Mouse (Mus musculus): ENCODE data around the gene Irgc1. TPM values are rescaled to one million over a fixed set of nuclear protein-coding genes. Genes with fewer than 3 reads are reported as not detected.

Gene Irgc1
- polyA plus RNA-seq, 1 experiment from 2014 or later: not detected

DNA sequence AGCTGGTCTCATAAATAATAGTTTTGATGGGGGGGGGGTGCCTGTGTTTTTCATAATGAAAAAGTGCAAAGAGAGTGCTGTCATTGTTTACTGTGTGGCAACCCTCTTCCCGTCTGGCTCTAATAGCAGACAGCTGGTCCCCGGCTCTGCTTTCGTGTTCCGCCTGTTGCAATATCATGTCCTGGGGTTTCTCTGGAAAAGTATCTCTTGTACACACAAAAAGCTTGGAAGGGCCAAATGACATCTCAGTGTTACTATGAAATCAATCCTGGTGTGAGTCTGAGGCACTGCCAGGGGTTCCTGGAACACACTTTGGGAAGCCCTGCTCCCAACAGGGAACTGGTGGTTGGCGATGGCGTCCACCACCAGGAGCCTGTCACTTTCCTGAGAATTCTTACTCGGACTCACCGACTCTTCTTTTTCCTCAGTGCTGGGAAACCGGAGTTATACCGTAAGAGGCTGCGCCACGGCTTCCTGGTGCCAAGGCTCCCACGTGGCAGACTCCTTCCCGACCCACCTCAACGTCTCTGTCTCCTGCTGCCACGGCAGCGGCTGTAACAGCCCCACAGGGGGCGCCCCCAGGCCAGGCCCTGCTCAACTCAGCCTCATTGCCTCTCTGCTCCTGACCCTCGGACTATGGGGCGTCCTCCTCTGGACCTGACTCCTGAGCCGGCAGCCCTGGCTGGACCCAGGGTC, 22.9 kb upstream of the Irgc1 start:
- no peak for ATAC-seq
- Histone ChIP-seq H3K36me3 (ENCODE audit: control insufficient read depth, insufficient read depth) (no peaks in the 10 kb centered on the region), H3K9me3 (ENCODE audit: control insufficient read depth, low read length) (no peaks in the 10 kb centered on the region; the same call in 1 of the 2 replicates), H3K4me2 (ENCODE audit: low read length) (no peak overlapping the region), H3K4me3 (replicated peaks; ENCODE audit: low read length) (no peak overlapping the region), H3K27ac (ENCODE audit: low read length) (no peak overlapping the region), H3K9ac (replicated peaks; ENCODE audit: low read depth, low read length) (0 out of 2 replicates have a peak overlapping the region, but pooled peaks have one; percentile 14), H3K27me3 (replicated peaks; ENCODE audit: control insufficient read depth, insufficient read depth, low read length) (no peaks in the 10 kb centered on the region), H3K4me1 (replicated peaks; ENCODE audit: control insufficient read depth, insufficient read depth, low read length) (peaks cover 9% of the 10 kb centered on the region)
- 28% methylated on average over 21 of the region's 21 CpGs for WGBS

DNA sequence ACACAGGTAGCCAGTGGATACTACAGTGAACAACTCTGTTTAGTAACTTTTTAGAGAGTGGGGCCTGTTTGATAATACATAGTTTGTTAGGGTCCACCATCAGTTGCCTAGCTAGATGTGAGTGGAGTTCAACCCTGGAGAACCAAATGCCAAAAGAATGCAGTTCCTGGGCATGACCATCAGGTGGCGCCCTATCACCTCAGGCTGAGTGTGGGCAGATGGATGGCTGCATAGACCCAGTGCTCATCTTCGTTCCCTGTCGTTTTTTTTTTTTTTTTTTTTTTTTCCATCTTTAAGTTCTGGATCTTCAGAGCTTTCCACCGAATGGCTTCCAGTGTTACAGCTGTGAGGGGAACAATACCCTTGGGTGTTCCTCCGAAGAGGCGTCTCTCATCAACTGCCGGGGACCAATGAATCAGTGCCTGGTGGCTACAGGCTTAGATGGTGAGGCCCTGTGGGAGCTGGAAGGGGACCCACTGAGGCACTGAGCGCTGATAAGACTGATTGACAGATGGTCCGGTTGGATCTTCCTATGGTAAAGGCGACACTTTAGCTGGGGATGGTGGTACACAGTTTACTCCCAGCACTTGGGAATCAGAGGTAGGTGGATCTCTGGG, 21.9 kb upstream of the Irgc1 start:
- Histone ChIP-seq H3K27ac (ENCODE audit: low read length) (no peak overlapping the region), H3K4me2 (ENCODE audit: low read length) (no peak overlapping the region), H3K9ac (replicated peaks; ENCODE audit: low read depth, low read length) (no peak overlapping the region), H3K36me3 (ENCODE audit: control insufficient read depth, insufficient read depth) (no peaks in the 10 kb centered on the region), H3K4me1 (replicated peaks; ENCODE audit: control insufficient read depth, insufficient read depth, low read length) (peaks cover 4% of the 10 kb centered on the region; the same call in 1 of the 2 replicates), H3K4me3 (replicated peaks; ENCODE audit: low read length) (no peak overlapping the region), H3K9me3 (ENCODE audit: control insufficient read depth, low read length) (no peaks in the 10 kb centered on the region; the same call in 1 of the 2 replicates), H3K27me3 (replicated peaks; ENCODE audit: control insufficient read depth, insufficient read depth, low read length) (no peaks in the 10 kb centered on the region)
- ATAC-seq: peak; percentile 41; the same call in 1 of the 2 replicates
- WGBS: 44% methylated on average over 10 of the region's 10 CpGs

DNA sequence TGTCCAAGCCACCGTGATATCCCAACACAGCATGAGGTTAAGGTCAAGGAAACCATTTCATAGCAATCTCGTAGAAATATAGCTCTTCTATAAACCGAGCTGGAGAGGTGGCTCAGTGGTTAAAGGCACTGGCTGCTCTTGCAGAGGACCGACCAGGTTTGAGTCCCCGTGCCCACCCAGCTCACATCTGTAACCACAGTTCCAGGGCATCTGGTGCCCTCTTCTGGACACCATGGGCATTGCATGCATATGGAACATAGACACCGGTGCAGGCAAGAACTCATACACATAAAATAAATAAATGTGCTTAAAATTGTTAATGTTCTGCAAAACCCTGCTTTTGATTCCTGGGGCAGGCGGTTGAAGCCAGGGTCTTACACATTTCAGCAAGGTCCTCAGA, 20.8 kb upstream of the Irgc1 start:
- Histone ChIP-seq H3K4me1 (replicated peaks; ENCODE audit: control insufficient read depth, insufficient read depth, low read length) (peaks cover 4% of the 10 kb centered on the region; the same call in 1 of the 2 replicates), H3K9me3 (ENCODE audit: control insufficient read depth, low read length) (no peaks in the 10 kb centered on the region; the same call in 1 of the 2 replicates), H3K9ac (replicated peaks; ENCODE audit: low read depth, low read length) (no peak overlapping the region), H3K4me3 (replicated peaks; ENCODE audit: low read length) (no peak overlapping the region), H3K4me2 (ENCODE audit: low read length) (no peak overlapping the region), H3K36me3 (ENCODE audit: control insufficient read depth, insufficient read depth) (no peaks in the 10 kb centered on the region), H3K27me3 (replicated peaks; ENCODE audit: control insufficient read depth, insufficient read depth, low read length) (no peaks in the 10 kb centered on the region), H3K27ac (ENCODE audit: low read length) (no peak overlapping the region)
- no peak for ATAC-seq
- 69% methylated on average over 7 of the region's 7 CpGs for WGBS

DNA sequence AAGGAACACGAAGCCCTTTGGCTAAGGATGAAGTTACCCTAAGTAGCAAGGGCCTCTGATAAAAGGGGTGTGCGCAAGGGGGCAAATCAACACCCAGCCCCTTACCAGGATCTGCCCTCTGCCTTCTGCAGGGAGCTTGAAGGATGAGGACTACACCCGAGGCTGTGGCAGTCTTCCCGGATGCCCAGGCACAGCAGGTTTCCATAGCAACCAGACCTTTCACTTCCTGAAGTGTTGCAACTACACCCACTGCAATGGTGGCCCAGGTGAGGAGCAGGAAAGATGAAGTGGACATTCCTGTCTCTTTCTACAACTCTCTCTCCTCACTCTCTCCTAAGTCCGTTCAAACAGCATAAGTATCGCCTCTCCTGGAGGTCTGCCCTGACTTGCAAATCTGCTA, 20.3 kb upstream of the Irgc1 start:
- no peak for ATAC-seq
- H3K4me2 ChIP-seq (ENCODE audit: low read length): no peak overlapping the region
- peaks cover 4% of the 10 kb centered on the region; the same call in 1 of the 2 replicates for H3K4me1 ChIP-seq (replicated peaks; ENCODE audit: control insufficient read depth, insufficient read depth, low read length)
- H3K27ac ChIP-seq (ENCODE audit: low read length): no peak overlapping the region
- H3K9ac ChIP-seq (replicated peaks; ENCODE audit: low read depth, low read length): no peak overlapping the region
- no peak overlapping the region for H3K4me3 ChIP-seq (replicated peaks; ENCODE audit: low read length)
- no peaks in the 10 kb centered on the region for H3K36me3 ChIP-seq (ENCODE audit: control insufficient read depth, insufficient read depth)
- H3K27me3 ChIP-seq (replicated peaks; ENCODE audit: control insufficient read depth, insufficient read depth, low read length): no peaks in the 10 kb centered on the region
- H3K9me3 ChIP-seq (ENCODE audit: control insufficient read depth, low read length): no peaks in the 10 kb centered on the region
- 76% methylated on average over 6 of the region's 6 CpGs for WGBS

DNA sequence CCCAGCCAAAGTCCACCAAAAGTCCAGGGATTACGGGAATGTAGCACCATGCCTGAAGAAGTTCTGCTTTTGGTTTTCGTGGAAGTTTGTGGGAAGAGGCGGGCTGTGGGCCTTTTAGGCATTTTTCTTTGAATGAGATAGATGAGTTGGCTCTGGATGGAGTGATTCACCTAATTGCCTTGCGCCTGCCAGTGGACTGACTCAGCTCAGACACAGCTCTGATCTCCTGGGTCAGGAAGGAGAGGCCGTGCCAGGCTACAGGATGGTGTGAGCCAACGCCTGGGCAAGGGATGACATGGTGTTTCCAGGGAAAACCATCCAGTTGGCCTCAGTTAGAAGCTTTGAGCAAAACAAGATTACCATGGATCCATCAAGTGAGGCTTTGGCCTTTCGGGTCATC, 18.3 kb upstream of the Irgc1 start:
- Histone ChIP-seq H3K9me3 (ENCODE audit: control insufficient read depth, low read length) (no peaks in the 10 kb centered on the region), H3K36me3 (ENCODE audit: control insufficient read depth, insufficient read depth) (no peaks in the 10 kb centered on the region), H3K27me3 (replicated peaks; ENCODE audit: control insufficient read depth, insufficient read depth, low read length) (no peaks in the 10 kb centered on the region), H3K4me3 (replicated peaks; ENCODE audit: low read length) (no peak overlapping the region), H3K4me1 (replicated peaks; ENCODE audit: control insufficient read depth, insufficient read depth, low read length) (peaks cover 4% of the 10 kb centered on the region; the same call in 1 of the 2 replicates), H3K27ac (ENCODE audit: low read length) (no peak overlapping the region), H3K4me2 (ENCODE audit: low read length) (no peak overlapping the region), H3K9ac (replicated peaks; ENCODE audit: low read depth, low read length) (no peak overlapping the region)
- 92% methylated on average over 7 of the region's 7 CpGs for WGBS
- ATAC-seq: no peak

DNA sequence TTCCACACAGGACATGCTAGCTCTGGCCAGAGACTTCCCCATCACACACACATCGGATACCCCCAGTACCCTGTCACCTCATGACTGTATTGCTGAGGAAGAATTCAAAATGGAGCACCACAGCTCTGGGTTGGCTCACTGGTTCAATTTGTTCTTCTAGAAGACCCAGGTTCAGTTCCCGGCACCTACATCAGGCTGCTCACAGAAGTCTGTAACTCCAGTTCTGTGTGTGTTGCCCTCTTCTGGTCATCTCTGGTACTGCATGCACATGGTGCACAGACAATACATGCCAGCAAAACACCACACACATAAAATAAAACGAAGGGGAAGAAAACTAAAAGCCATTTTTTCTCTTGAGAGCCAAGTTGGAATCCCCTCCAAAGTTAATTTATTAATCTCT, 17.0 kb upstream of the Irgc1 start:
- Histone ChIP-seq H3K9me3 (ENCODE audit: control insufficient read depth, low read length) (no peaks in the 10 kb centered on the region), H3K4me1 (replicated peaks; ENCODE audit: control insufficient read depth, insufficient read depth, low read length) (no peaks in the 10 kb centered on the region), H3K27me3 (replicated peaks; ENCODE audit: control insufficient read depth, insufficient read depth, low read length) (no peaks in the 10 kb centered on the region), H3K36me3 (ENCODE audit: control insufficient read depth, insufficient read depth) (no peaks in the 10 kb centered on the region), H3K4me2 (ENCODE audit: low read length) (no peak overlapping the region), H3K4me3 (replicated peaks; ENCODE audit: low read length) (no peak overlapping the region), H3K9ac (replicated peaks; ENCODE audit: low read depth, low read length) (no peak overlapping the region), H3K27ac (ENCODE audit: low read length) (no peak overlapping the region)
- 84% methylated on average over 3 of the region's 3 CpGs for WGBS
- ATAC-seq: no peak

DNA sequence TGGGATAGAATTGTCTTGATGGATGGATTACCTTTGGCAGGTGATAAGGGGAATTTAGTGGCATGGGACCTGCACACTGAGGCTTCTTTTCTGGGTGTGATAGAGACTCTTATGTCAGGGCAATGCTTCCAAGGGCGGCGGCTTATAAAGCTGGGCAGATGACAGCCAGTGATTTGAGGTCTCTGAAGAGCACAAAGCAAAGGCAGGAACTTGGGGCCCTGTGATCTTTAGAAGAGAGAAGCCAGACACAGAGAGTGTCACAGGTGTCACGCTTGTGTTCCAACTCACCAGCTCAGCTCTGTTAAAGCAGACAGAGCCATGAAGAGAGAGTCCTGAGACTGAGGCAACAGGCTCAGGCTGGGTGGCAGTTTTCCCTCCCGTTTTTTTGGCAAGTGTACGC, 15.8 kb upstream of the Irgc1 start:
- 80% methylated on average over 5 of the region's 5 CpGs for WGBS
- Histone ChIP-seq H3K36me3 (ENCODE audit: control insufficient read depth, insufficient read depth) (no peaks in the 10 kb centered on the region), H3K4me1 (replicated peaks; ENCODE audit: control insufficient read depth, insufficient read depth, low read length) (0 out of 2 replicates have a peak, but pooled peaks cover 3% of the 10 kb centered on the region), H3K9me3 (ENCODE audit: control insufficient read depth, low read length) (no peaks in the 10 kb centered on the region), H3K4me2 (ENCODE audit: low read length) (no peak overlapping the region), H3K27me3 (replicated peaks; ENCODE audit: control insufficient read depth, insufficient read depth, low read length) (no peaks in the 10 kb centered on the region), H3K4me3 (replicated peaks; ENCODE audit: low read length) (no peak overlapping the region), H3K27ac (ENCODE audit: low read length) (no peak overlapping the region), H3K9ac (replicated peaks; ENCODE audit: low read depth, low read length) (no peak overlapping the region)
- no peak for ATAC-seq

DNA sequence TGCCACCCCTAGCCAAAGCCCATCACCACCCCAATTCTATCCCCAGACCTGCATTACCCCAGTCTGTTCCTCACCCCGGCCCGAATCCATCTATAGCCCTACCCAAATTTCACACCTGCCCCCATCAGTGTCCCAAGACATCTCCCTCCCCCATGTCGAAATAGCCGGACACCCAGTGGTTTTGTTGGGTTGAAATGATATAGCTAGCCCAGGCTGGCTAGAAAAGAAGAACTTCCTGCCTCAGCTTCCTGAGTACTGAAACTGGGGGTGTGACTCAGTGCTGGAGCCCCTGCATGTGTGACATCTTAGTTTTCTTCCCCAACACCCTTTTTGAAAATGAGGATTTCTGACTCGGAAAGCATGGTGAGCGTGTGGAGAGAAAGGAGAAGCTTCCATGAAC, 14.7 kb upstream of the Irgc1 start:
- H3K27ac ChIP-seq (ENCODE audit: low read length): no peak overlapping the region
- peaks cover 2% of the 10 kb centered on the region; the same call in 1 of the 2 replicates for H3K27me3 ChIP-seq (replicated peaks; ENCODE audit: control insufficient read depth, insufficient read depth, low read length)
- H3K4me3 ChIP-seq (replicated peaks; ENCODE audit: low read length): no peak overlapping the region
- H3K4me1 ChIP-seq (replicated peaks; ENCODE audit: control insufficient read depth, insufficient read depth, low read length): peaks cover 7% of the 10 kb centered on the region; the same call in 1 of the 2 replicates
- ATAC-seq: no peak
- no peaks in the 10 kb centered on the region for H3K9me3 ChIP-seq (ENCODE audit: control insufficient read depth, low read length)
- no peak overlapping the region for H3K9ac ChIP-seq (replicated peaks; ENCODE audit: low read depth, low read length)
- no peaks in the 10 kb centered on the region for H3K36me3 ChIP-seq (ENCODE audit: control insufficient read depth, insufficient read depth)
- 82% methylated on average over 6 of the region's 6 CpGs for WGBS
- no peak overlapping the region for H3K4me2 ChIP-seq (ENCODE audit: low read length)

DNA sequence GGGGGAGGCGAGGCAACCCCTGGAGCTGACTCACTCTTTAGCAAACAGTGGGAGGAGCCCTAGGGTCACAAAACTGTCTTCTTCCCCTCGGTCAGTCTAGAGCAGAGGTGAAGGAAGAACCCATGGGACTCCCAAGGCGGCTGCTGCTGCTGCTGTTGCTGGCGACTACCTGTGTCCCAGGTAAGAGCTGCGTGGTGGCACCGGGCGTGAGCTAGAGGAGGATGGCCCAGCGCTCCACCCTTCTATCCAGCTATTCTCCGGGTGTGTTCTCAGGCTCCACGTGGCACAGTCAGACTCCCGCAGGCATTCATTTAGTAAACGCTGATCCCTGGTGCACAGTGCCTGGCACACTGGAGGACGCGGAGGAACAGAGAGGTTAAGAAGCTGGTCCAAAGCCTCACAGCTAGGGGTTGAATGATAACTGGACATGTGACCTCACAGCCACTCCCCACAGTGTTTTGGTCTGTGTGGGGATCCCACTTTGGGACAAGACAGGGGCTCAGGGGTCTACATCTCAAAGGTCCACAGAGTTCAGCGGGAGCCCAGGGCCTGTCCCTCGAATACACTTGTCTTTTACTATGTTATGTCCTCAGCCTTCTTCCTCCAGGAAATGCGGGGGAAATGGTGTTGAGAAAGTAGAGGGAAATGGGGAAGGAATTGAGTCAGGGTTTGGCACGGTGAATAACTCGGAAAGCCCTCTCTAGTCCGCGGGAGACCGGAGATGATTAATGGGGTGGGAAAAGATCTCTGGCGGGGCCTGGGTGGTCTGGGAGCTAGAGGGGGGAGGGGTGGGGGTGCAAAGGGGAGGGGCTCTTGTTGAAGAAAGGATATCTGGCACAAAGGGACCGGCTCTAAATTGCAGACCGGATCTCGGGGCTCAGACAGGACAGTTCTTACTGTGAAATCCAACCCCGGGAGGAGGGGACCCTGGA, 10.6 kb upstream of the Irgc1 start, which contains the start of gene Plaur:
Gene Plaur (plus strand): TSS at position 97 of the 932 bp plus-strand sequence.
- no peak within 1 kb of the TSS for H3K27ac ChIP-seq (ENCODE audit: low read length)
- no peaks in the 10 kb centered on the region for H3K36me3 ChIP-seq (ENCODE audit: control insufficient read depth, insufficient read depth)
- H3K4me2 ChIP-seq (ENCODE audit: low read length): peak within 1 kb of the TSS; percentile 3
- WGBS: 12% methylated on average over 27 of the region's 27 CpGs
- peaks cover 2% of the 10 kb centered on the region; the same call in 1 of the 2 replicates for H3K27me3 ChIP-seq (replicated peaks; ENCODE audit: control insufficient read depth, insufficient read depth, low read length)
- ATAC-seq: no peak
- no peak within 1 kb of the TSS for H3K9ac ChIP-seq (replicated peaks; ENCODE audit: low read depth, low read length)
- no peak within 1 kb of the TSS for H3K4me3 ChIP-seq (replicated peaks; ENCODE audit: low read length)
- H3K4me1 ChIP-seq (replicated peaks; ENCODE audit: control insufficient read depth, insufficient read depth, low read length): peaks cover 7% of the 10 kb centered on the region; the same call in 1 of the 2 replicates
- no peaks in the 10 kb centered on the region for H3K9me3 ChIP-seq (ENCODE audit: control insufficient read depth, low read length)

All from forebrain, embryonic 16.5 days (tissue).